ENCODE assay signal across 11 mouse cellular contexts in genomic region chr2:18513435-18513834, GRCm38 (mm10).
DNase-seq lines count a peak whose midpoint lies in the region; ATAC-seq and TF ChIP-seq lines count a peak whose summit lies in the region.
"Had no signal": no experiment of that assay in that cellular context is flagged by ENCODE, and none has a peak within 500 bp of the region (broad histone marks: within the 10 kb centered on the region; RNA-seq: fewer than 3 reads in every experiment).

No protein-coding gene starts in this region.

- TF ChIP-seq CTCF in forebrain, postnatal 0 days (IDR thresholded peaks at IDR 0.05; ENCODE audit: low read depth), result peak; percentile 19; the same call in 1 of the 2 replicates

- H3K9ac ChIP-seq in forebrain, postnatal 0 days, result no peak overlapping the region
- H3K9ac ChIP-seq in forebrain, embryonic 14.5 days (ENCODE audit: low read length), result no peak overlapping the region
- H3K9ac ChIP-seq: heart, embryonic 15.5 days; lung, embryonic 15.5 days had no signal

- H3K27me3 ChIP-seq in forebrain, postnatal 0 days (ENCODE audit: insufficient read depth, low read length), result no peaks in the 10 kb centered on the region
- no peaks in the 10 kb centered on the region for H3K27me3 ChIP-seq in forebrain, embryonic 14.5 days (replicated peaks; ENCODE audit: control insufficient read depth, insufficient read depth, low read length)
- H3K27me3 ChIP-seq: heart, embryonic 15.5 days; lung, embryonic 15.5 days had no signal

- H3K4me2 ChIP-seq in forebrain, postnatal 0 days (ENCODE audit: low read depth), result no peak overlapping the region
- H3K4me2 ChIP-seq in forebrain, embryonic 14.5 days (ENCODE audit: low read length), result no peak overlapping the region
- H3K4me2 ChIP-seq: heart, embryonic 15.5 days; lung, embryonic 15.5 days had no signal

- intact Hi-C loops in left cerebral cortex, postnatal 4 days (cut with DNase I), result no loop called here

- no peaks in the 10 kb centered on the region for H3K9me3 ChIP-seq in forebrain, postnatal 0 days (ENCODE audit: low read length)
- no peaks in the 10 kb centered on the region for H3K9me3 ChIP-seq in forebrain, embryonic 14.5 days (replicated peaks; ENCODE audit: control insufficient read depth, low read length)
- H3K9me3 ChIP-seq: heart, embryonic 15.5 days; lung, embryonic 15.5 days had no signal

- DNase-seq in forebrain, postnatal 0 days, result peak; percentile 1
- DNase-seq in forebrain, embryonic 14.5 days (ENCODE audit: low spot score), result no peak
- DNase-seq in lung, postnatal 10 days, result peak; percentile 10
- no peak for DNase-seq in lung, adult 18-20 months
- peak; percentile 9 for DNase-seq in WW6 (ENCODE audit: low read depth, low spot score)
- DNase-seq in retina, embryonic 14.5 days (ENCODE audit: low spot score), result peak; percentile 9
- no peak for DNase-seq in left cerebral cortex, postnatal 4 days
- DNase-seq in gastrocnemius, adult 8-10 months (ENCODE audit: low spot score in 2 of 2), result no peak
- DNase-seq: kidney, adult 18-20 months had no signal

- no peak overlapping the region for H3K27ac ChIP-seq in forebrain, postnatal 0 days (ENCODE audit: low read depth, low read length)
- H3K27ac ChIP-seq in forebrain, embryonic 14.5 days (ENCODE audit: low read depth, low read length), result no peak overlapping the region
- H3K27ac ChIP-seq: heart, embryonic 15.5 days; lung, embryonic 15.5 days had no signal

- no peak for ATAC-seq in forebrain, postnatal 0 days
- no peak for ATAC-seq in forebrain, embryonic 14.5 days

- no peaks in the 10 kb centered on the region for H3K36me3 ChIP-seq in forebrain, postnatal 0 days (ENCODE audit: insufficient read depth)
- H3K36me3 ChIP-seq in forebrain, embryonic 14.5 days (ENCODE audit: control insufficient read depth, insufficient read depth, low read length), result no peaks in the 10 kb centered on the region
- H3K36me3 ChIP-seq: heart, embryonic 15.5 days; lung, embryonic 15.5 days had no signal

- H3K4me1 ChIP-seq in forebrain, postnatal 0 days (ENCODE audit: insufficient read depth), result no peaks in the 10 kb centered on the region
- H3K4me1 ChIP-seq in forebrain, embryonic 14.5 days (ENCODE audit: control insufficient read depth, insufficient read depth, low read length), result no peaks in the 10 kb centered on the region
- H3K4me1 ChIP-seq: heart, embryonic 15.5 days; lung, embryonic 15.5 days had no signal

- H3K4me3 ChIP-seq in forebrain, postnatal 0 days (ENCODE audit: low read depth, low read length), result no peak overlapping the region
- H3K4me3 ChIP-seq in forebrain, embryonic 14.5 days (ENCODE audit: low read depth, low read length), result no peak overlapping the region
- H3K4me3 ChIP-seq: heart, embryonic 15.5 days; lung, embryonic 15.5 days had no signal

Comparison
In these comparisons a context has a peak if more than half of its experiments do, and no peak if none do; other contexts are left out.
1. DNase-seq: peak in forebrain, postnatal 0 days (single experiment), lung, postnatal 10 days (single experiment), WW6 (single experiment) and retina, embryonic 14.5 days (single experiment); none in forebrain, embryonic 14.5 days (single experiment), lung, adult 18-20 months (0 of 2), left cerebral cortex, postnatal 4 days (single experiment) and gastrocnemius, adult 8-10 months (0 of 2).